Mouse (Mus musculus) liver, embryonic 18 days (tissue): ENCODE results near the gene Rassf6. TPM values are rescaled to one million over a fixed set of nuclear protein-coding genes. Genes with fewer than 3 reads are reported as not detected.

Source experiments
- polyA plus RNA-seq: library from polyadenylated mRNA; depleted of rRNA; stranded (reverse); fragments of >200 nt; gene quantifications from 2 replicates; pipeline ENCODE4 v1.2.3, GENCODE M21; 2012; rRNA removed

The Rassf6 gene
- 7.1 and 13.1 TPM in 2 replicates for polyA plus RNA-seq

GRCm38 (mm10) chr5:90640286-90641217, at the start of gene Rassf6:
Rassf6 (minus strand) TSS chr5:90640657.

GRCm38 (mm10) chr5:90560743-90561142, 79.7 kb downstream of the Rassf6 start, which contains the start of gene 5830473C10Rik:
5830473C10Rik (plus strand) TSS chr5:90561107.

Other genes with a start within 250 kb of the Rassf6 start
- 84,003 and 86,445 TPM in 2 replicates for gene Alb, start 179.8 kb downstream of the Rassf6 start, polyA plus RNA-seq
- gene Afp, start 149.9 kb downstream of the Rassf6 start, polyA plus RNA-seq = 24,422 and 24,674 TPM in 2 replicates
- gene Afm, start 121.7 kb downstream of the Rassf6 start, polyA plus RNA-seq = 36.1 and 45.8 TPM in 2 replicates
- 6.7 and 9.2 TPM in 2 replicates for gene 5830473C10Rik, start 79.5 kb downstream of the Rassf6 start, polyA plus RNA-seq
- gene Cxcl5, start 118.7 kb upstream of the Rassf6 start, polyA plus RNA-seq = 0.44 and 0.48 TPM in 2 replicates
- gene Ppbp, start 127.9 kb upstream of the Rassf6 start, polyA plus RNA-seq = 134 and 135 TPM in 2 replicates
- 243 and 245 TPM in 2 replicates for gene Pf4, start 131.8 kb upstream of the Rassf6 start, polyA plus RNA-seq
- gene Cxcl3, start 145.4 kb upstream of the Rassf6 start, polyA plus RNA-seq = not detected in 2 replicates
- gene Cxcl15, start 153.9 kb upstream of the Rassf6 start, polyA plus RNA-seq = not detected in 2 replicates